Mouse (Mus musculus) MEL-GATA-1-ER (cell line): ENCODE data around the gene Rps16.
"Not testable (repeated sequence)": the region's sequence is repeated elsewhere in the genome, so short reads cannot be mapped to it uniquely, and the experiment has no call there.

ENCODE experiments used
- DNase-seq: peaks from one replicate; pipeline ENCODE4 v3.0.0-alpha.2; 2012; ENCODE audit warnings: low read depth; ENCODE audit errors: extremely low read depth

Rps16 gene

DNA sequence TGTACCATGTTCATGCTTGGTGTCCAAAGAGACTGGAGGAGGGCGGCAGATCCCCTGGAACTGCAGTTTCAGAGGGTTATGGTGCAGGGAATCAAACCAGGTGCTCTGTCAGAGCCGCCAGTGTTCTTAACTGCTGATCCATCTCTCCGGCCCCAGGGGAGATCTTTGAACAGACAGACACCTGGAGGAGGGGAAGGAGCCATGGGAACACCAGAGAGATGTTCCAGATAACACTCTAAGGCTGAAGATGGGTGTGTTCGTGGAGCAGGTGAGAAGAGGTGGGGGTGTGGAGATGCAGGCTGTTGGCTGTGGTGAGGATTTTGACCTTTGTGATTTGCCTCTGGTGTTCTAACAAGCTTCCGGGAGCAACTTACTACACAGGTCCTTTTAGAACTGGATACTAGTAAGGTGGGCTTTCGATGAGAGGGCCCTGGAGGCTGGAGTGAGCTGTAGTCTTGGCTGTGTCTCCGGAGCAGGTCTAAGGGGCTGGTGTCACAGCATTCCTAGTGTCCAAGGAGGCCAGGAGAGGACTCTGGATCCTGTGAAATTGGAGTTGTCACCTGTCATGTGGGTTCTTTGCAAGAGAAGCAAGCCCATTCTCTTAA, 23.5 kb downstream of the Rps16 start:
- DNase-seq = no peak

DNA sequence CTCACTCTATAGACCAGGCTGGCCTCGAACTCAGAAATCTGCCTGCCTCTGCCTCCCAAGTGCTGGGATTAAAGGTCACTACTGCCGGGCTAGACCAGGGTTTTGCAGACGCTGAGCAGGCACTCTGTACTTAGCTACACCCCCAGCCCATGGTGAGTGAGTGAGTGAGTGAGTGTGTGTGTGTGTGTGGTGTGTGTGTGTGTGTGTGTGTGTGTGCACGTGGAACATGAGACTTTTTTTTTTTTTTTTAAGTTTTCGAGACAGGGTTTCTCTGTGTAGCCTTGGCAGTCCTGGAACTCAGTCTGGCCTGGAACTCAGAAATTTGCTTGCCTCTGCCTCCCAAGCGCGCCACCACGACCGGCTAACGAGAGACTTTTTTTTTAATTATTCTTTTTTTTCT, 24.2 kb downstream of the Rps16 start:
- DNase-seq = no peak

DNA sequence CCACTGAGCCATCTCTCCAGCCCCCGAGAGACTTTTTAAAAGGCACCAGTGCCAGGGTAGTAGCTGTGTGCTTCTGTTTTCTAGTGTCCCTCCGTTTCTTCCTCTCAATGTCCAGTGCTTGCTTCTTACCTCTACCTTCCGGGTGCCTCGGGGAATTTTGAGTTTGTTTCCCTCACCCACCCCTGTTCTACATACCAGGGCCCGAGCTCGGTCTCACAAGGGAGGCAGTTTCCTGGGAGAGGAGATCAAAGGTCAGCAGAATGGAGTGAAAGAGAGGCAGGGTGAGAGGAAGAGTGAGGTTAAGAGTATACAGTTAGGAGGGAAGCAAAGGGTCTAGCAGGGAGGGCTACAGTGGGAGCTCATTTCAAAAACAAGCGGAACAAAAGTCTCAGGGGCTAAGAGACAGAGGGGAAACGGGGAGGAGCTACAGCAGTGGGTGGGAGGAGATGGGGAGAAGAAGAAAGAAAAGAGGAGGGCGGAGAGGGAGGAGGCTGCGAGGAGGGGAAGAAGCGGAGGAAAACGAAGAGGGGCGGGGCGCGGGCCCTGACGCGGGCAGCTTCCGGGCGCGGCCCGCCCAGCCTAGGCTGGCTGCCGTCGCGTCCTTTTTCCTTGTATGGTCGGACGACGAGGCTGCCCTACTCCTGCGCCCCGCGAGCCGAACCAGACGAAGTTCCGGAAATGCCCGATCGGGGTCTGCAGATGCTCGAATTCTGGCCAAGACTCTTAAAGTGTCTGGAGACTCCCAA, 24.9 kb downstream of the Rps16 start:
- peak; percentile 92 for DNase-seq

DNA sequence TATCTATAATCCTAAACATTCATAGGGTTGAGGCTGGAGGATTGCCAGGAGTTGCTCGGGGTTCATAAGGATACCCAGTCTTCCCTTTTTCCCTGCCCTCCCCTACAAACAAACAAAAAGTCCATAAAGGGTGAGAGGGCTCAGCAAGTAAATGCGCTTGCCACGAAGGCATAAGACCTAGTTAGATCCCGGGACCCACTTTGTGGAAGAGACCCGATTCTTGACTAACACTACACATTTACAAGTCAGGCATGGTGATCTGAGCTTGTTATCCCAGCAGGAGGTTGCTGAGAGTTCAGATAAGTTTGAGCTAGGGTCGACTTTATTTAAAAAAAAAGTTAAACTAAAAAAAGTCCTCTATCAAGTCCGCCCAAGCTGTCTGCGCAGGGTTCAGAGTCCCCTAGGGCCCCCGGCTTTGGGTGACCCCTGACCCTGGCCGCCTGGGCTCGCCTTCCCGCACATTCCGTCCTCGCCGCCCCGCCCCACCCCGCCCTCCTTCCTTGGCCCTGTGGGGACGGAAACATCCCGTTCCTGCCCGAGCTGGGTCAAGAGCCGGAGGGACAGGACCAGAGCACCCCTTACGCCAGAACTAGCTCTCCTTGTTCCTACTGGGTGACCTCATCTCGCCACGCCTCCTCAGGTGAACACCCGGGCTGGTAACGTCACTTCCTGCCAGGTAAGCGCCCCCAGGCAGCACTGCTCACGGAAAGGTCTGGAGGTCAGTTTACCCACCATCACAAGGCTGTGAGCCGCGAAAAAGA, 25.7 kb downstream of the Rps16 start:
- DNase-seq = no peak

DNA sequence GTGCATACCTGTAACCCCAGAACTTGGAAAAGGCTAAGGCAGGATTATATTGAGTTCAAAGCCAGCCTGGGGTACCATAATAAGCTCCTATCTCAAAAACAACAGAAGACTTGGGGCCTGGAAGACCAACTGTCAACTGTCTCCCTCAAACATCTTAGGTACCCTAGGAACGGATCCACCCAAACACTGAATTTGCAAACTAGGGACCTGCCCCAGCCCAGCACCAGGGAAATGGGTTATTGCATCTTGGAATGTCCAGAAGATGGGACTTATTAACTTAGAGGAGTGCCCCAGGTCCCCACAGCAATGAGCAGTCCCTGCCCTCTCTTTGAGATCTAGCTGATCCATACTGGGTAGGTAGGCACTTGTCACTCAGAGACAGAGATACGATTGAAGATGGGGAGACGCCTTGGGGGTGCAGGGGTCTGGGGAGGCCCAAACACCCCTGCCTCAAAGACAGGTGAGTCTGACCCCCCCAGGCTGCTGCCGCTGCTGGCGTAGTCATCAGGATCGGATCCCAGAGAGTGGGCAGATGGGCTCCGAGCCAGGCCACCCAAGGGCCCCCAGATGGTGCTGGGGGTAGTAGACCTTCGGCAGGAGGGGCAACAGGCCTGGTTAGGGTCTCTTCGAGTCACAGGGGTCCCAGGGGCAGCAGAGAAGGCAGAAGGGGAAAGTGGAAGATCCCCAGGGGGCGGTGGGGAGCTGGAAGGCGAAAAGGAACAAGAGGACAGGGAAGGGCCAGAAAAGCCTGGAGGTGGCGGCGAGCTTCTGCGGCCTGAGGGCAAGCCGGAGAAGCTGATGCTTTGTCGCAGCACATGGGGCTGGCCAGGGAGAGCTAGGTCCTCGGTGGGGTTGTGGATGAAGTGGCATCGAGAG, 27.0 kb downstream of the Rps16 start:
- DNase-seq = no peak

DNA sequence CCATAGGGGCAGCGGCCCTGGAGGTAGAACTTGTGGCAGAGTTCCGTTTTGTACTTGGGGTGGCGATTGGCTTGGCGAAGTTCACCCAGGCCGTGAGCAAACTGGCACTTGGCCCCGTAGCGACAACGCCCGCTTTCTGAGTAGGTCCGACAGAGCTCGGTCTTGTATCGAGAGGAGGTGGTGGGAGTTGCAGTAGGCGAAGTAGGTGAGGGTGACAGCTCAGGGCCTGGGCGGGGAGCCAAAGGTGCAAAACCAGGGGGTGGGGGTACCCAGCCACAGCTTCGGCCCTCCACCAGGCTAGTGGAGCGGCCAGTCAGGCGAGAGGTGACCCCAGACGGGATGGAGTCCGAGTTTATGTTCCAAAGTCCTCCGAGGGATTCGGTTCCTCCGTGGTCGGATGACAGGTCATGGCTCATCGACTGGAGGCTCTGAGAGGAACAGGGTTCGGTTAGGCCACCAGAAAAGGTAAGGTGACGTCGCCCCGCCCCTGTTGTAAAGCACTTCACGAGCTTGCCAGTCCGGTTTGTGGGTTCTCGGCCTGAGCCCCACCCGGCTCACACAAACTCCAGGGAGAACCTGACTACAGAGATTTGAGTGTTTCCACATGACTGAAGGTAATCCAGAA, 27.7 kb downstream of the Rps16 start:
- DNase-seq = no peak

DNA sequence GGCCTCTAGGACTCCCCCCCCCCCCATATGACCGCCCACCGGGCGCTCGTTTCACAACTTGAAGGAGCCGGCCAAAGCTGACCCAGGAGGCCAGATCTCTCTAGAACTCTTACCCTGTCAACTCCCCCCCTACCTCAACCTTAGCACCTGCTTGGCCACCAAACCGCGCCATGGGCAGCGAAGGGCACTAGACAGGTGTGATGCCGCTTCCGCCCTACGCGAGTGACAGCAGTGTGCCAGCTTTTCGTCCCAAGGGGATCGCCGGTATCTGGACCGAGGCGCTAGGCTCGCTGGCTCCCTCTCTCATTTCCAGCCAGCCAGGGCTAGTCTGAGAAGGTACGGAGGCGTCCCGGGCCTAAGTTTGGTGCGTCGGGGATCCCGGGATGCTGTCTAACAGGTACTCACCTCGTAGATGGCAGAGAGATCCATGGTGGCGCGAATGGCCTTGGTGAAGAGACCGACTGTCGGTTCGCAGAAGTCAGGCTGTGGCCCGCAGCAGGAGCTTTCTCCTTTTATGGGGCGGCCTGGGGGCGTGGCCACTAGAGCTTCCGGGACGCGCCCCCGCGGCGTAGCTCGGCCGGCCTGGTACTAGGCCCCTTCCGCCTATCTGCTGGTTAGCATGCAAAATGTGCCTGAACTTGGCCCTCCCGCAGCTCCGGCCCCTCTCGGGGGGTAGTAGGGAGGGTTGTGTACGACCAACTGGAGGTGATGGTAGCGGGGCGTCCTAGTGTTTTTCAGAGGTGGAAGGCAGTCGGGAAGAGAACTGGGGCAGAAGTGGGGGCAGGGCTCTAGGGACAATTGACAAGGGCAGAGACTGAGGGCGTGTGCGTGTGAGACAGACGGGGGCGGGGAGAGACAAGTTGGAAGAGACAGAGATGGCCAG, 28.6 kb downstream of the Rps16 start:
- peak; percentile 71 for DNase-seq

DNA sequence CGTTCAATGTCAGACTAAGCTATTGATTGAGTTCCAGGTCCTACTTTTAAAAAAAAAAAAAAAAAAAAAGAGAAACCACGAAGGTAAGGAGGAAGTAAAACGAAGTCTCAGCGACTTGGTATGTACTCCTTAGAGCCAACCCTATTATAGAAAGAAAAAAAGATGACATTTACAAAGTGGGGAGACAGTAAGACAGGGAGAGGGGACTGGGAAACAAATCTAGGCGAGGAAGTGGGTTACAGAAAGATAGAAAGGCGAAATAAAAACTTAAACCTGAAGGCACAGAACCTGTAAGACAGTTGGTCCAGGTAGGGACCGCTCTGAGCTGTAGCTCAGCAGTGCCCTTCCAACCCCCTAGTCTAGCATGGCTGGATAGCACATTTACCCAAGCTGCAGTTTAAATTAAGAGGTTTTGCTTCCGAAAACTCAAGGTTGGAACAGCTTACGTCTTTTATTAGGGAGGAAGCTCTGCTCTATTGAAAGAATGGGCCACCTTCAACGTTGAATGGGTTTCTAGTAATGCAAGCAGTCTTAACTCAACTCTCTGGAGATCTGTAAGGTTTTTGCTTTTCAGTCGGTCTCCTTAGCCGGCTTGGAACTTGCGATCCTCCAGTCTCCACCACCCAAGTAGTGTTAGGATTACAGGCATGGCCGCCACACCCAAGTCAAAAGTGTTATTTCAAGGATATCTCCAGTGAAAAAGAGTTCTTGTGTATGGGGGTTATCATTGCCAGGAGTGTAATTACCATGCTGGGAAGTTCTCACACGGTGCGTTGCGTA, 30.0 kb downstream of the Rps16 start, which contains the start of gene Zfp36:
TSS of gene Zfp36 (minus strand) at position 17 of the 780 bp plus-strand sequence.
- DNase-seq = no peak

DNA sequence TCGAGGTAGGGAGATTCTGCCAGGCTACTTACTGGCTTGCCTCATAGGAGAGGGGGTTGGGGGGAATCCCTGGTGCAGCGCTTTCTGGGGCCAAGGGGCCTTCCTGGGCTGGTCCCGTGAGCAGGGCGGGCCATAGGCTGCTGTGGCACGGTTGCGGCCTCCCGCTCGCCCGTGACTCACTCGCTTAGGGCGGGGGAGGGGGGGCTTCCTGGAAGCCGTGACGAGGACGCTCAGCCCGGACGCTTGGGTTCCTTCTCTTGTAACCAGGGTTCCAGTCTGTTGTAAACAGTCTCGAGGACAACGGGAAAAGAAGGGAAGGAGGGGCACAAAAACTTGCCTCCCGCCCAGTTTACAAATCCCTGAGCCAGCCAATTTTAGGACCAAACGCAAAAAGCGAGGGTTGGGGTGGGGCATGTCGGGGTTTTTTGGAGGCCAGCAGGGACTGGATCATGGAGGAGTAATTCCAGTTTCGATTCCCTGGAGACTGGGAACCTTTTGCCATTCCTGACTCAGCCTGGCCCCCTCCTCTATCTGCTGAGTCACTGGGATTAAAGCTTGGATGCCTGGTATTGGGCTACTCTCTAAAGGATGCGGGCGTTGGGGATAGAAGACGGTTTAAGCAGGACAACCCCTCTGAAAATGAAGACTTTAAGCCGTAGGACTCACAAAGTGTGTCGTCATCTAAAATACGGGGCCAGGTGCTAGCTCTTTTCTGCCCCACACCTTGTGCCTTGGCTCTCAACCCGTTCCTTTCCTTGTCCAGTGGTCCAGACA, 30.8 kb downstream of the Rps16 start:
- DNase-seq = no peak

DNA sequence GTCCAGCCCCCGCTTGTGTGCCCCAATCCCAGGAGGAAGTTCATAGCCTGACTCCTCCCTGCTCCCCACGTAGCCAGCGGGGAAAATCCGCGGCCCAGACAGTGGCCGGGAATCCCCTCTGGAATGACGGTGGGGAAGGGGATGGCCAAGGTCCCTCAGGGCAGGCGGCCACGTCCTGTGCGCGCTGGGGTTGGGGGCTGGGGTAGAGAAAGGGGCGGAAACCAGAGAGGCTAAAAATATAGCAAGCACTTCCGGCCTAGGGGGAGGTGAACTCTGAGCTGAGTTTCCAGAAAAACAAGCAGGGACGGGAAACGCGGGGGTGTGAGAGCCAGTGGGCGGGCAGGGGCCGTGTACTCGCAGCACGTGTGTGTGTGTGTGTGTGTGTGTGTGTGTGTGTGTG, 31.5 kb downstream of the Rps16 start:
- DNase-seq = no peak

DNA sequence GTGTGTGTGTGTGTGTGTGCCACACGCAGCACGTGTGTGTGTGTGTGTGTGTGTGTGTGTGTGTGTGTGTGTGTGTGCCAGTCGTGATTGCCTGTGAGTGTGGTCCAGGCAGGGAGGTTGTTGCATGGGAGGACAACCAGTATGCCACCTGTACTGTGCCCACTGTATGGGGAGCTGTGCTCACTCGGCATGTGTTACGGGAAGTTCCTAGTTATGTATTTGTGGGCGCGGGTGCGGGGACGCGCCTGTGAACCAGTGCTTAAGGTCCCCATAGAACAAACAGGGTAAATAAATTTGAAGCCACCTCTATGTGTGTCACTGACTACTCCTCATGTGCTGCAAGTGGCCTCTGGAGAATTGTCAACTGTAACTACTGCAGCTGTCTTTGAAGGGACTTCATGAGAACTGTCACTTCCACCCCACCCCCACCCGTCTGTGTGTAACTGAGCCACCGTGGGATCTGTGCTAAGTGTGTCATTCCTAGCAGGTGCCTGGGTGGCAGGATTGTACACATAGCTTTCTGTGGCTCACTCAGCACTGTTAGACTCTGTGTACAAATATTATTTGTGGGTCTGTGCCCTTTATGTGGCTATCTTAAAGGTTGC, 32.0 kb downstream of the Rps16 start:
- DNase-seq = no peak

DNA sequence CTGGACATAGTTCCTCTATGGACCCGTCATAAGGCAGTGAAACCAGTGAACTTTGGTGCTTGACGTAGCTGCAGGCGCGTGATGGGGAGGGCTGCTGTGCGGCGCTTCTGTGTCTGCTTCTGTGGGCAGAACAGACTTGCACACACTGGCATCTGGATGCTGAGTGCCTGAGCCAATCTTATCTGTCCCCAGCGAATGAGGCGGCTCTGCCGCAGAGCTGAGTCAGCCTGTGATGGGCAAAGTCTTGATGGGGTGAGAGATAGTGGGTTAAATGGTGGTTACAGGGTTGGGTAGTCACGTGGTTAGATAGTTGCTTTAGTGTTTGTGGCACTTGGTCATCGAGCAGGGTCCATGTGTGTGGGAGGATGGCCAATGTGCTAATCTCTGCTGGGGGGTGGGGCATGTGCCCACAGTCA, 32.5 kb downstream of the Rps16 start:
- DNase-seq = no peak

DNA sequence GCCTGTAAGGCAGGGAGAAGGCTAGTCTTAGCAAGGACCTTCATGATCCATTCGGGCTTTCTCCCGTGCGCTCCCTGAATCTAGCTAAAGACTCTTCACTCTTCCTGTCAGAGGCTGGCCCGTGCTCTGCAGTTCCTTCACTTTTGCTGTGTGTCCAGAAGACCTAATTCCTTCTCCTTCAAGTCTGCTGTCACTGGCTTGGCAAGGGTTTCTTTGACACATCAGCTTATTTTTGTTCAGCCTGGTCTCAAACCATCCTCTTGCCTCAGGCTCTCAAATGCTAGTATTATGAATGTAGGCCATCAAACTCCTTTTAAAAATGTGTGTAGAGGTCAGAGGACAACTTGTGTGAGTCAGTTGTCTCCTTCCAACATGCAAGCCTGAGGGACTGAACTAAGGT, 33.2 kb downstream of the Rps16 start:
- DNase-seq = no peak

DNA sequence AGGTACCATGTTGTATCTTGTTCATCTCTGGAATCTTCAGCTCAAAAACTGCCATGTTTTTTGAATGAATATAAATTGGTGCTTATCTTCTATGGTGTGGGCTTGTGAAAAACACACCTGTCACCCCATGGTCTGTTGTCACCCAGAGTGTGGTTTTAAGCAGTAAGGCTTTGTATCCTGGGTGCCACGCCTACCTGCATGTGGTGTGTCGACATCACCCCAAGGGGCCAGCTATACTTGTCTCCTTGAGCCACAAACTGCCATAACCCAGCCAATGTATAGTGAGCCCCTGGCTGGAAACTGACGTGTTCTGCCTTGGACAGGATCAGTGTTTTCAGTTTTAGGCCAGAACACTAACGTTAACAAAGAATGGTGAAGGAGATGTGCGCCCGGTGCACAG, 33.7 kb downstream of the Rps16 start:
- no peak for DNase-seq

DNA sequence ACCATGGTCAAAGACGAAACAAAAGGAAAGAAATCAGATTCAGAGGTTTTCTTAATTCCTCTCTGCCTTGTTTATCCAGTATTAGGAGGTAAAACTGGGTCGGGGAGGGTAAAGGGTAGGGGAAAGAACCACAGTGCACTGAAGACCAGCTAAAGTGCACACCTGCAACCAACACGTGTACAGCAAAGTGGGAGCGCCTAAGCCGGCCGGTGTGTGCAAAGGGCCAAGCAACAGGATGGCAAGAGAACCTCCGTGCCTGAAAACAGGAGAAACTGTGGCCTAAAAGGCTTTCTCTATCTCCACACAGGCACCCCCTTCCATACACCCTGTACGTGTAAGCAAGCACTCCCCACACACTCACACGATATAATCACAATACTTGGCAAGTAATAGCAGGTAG, 34.7 kb downstream of the Rps16 start:
- DNase-seq = no peak

DNA sequence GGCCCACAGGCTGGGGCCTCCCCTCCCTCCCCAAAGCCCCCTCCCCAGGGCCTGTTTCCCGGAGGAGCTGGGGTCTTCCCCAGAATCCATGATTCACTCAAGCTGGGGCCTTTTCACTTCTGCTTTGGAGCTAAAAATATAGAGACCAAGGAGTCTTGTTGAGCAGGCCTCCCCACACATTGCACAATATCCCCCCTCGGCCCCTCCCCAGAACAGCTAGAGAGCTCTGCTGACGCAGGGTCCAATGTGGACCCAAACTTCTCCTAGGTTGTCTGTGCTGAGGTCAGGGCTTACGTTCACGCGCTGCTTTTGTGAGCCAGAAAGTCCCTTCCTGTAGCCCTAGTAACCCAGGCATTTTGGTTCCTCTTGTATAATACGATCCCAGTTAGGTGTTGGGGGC, 35.6 kb downstream of the Rps16 start:
- DNase-seq = no peak

DNA sequence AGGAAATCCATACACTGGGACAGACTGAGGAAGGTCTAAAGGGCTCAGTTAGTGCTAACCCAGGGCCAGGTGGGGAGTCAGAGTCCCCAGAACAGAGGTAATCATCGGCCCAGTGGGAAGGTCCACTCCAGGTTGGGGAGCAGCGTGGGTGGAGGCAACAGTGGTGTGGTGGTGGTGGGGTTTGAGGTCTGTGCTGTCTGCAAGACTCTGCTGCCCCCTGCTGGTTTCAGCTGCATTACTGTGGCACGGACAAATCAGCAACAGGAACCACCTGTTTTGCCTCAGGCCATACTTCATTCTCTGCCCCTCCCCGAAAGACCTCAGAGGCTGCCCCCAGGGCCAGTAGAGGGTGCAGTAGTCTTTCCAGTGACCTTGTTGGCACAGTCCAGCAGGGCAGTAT, 36.0 kb downstream of the Rps16 start:
- no peak for DNase-seq

DNA sequence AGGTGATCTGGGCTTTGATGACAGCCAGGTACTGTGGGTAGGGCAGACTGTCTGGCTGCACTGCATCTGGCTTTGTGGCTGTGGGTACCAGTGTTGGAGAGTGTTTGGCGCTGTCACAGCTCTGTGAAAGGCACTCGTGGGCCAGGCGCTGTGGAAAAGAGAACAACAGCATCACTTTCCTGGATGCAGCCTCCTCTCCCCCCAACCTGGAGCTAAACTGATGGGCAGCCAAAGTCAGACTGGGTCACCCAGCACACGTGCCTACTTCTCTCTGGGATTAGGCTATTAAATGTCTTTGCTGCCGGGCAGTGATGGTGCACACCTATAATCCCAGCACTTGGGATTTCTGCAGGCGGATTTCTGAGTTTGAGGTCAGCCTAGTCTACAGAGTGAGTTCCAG, 36.4 kb downstream of the Rps16 start:
- not testable (repeated sequence) for DNase-seq
